Mouse (Mus musculus) CH12F3 (cell line): ENCODE results near the gene Onecut3.

Experiments
- in situ Hi-C: fragments of 300-500 bp; cut with MboI; formaldehyde crosslinking; loops from 2 replicates; pipeline ENCODE4 v1.14.3; 2020; ENCODE audit warnings: low sequenced_read_pairs

The Onecut3 gene

DNA sequence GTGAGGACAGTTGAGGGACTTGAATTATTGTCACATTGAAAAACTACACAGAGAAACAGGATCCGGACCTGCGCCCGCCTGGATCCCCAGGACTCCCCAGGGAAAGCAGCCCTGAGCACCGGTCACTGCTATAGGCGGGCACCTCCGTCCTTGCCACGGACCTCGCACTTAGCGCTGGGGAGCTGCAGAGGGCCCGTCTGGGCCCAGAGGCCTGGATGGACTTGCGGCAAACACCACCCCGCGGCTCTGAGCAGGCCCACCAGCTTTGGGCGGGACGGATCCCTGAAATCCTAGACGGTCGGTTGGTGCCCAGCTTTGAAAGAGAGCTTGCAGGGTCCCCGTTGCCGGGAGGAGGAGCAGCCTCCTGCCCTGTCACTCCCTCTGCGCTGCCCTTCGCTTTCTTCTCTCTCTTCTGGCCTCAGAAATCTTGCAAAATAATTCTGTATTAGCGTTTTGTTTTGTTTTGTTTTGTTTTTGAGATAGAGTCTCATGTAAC lies 8.2 kb downstream of the Onecut3 start:
- in situ Hi-C loops, result no loop called here

DNA sequence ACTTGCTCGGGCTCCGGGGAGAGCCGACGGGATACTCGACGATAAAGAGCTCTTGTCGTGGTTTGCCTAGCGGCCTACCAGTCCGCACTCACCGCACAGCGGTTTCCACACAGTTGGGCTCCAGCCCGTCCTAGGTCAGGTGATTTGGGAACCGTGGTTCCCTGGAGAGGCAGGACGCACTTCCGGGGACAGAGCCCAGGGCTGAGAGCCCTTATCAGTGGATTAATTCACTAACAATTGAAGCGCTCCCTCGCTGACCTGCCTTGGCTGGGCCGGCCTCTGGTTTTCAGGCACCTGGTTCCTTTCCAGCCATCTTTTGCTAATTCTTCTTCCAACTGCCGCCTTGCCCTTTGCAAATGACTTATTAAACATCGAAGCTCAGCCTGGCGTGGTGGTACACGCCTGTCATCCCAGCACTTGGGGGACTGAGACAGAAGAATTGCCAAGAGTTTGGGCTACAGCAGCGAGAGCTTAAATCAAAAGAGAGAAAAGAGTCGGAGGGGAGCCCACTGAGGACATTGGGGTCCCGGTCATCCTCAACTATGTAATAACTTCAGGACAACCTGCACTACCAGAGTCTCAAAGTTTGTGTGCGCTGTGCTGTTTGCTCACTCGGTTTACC lies 9.1 kb downstream of the Onecut3 start:
- in situ Hi-C loops, result no loop called here

DNA sequence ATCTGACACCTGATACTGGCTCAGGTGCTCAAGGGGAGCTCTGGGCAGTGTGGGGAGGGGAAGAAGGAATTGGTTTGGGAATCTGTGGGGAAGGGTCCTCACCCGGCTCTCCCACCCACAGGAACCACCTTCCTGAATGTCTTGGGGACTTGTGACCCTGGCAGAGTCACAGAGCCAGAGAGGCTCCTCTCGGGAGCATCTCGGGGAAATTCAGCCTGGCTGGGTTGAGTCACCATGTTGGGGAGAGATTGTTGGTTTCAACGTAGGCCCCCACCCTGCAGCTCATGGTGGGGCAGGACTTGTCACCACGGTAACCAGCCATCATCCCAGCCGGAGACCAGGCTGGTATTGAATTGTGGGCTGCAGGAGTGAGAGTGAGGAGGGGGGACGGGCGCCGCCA lies 10.1 kb downstream of the Onecut3 start:
- in situ Hi-C loops, result loop anchor here (5.0 kb wide), 1 partner anchor 57 kb away; no protein-coding TSS in a partner anchor

DNA sequence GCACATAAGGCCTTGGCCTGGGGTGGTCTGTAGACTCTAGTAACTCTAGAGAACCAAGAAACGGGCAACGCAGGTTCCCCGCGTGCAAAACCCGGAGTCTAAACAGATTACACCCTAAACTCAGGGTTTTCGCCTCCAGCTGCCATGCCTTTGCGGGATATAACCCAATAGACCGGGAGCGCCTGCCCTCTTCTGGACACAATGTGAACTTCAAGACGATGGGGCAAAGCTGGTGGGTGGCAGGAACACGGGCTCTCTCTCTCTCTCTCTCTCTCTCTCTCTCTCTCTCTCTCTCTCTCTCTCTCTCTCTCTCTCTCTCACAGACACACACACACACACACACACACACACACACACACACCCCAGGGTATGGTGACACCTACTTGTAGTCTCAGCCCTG lies 11.6 kb downstream of the Onecut3 start:
- in situ Hi-C loops, result loop anchor here (5.0 kb wide), 1 partner anchor 59 kb away; no protein-coding TSS in a partner anchor

DNA sequence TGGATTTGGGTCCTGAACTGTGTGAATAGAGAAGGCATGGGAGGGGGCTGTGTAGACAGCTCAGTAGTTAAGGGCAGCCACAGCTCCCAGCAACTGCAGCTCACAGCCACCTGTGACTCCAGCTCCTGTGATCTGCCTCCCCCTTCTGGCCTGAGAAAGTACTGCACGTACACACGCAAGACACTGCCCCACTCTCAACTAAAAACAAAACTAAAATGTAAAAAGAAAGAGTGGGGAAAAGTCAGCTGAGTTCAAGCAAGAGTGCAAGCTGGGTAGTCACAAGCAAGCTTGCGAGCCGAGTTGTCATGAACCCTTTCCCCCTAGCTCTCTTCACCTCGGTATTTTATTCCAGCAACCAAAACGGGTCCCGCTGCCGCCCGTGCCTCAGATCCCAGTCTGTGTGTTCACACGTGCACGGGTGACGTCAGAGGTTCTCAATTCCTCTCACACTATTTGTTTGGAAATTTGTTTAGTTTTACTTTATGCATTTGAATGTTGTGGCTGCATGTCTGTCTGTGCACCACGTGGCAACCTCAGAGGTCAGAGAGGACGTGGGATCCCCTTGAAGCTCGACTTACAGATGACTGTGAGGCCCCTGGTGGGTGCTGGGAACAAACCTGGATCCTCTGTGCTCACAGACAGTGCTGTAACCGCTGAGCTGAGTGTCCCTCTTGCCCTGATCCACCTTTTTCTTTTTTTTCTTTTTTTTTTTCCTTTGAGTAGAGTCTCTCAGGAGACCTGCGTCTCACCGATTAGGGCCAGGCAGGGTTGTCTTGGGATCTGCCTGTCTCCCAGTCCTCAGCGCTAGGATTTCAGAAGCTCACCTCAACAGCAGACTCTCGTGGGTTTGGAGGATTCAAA lies 15.0 kb downstream of the Onecut3 start:
- in situ Hi-C loops, result loop anchor here (5.0 kb wide), 1 partner anchor 62 kb away; no protein-coding TSS in a partner anchor

DNA sequence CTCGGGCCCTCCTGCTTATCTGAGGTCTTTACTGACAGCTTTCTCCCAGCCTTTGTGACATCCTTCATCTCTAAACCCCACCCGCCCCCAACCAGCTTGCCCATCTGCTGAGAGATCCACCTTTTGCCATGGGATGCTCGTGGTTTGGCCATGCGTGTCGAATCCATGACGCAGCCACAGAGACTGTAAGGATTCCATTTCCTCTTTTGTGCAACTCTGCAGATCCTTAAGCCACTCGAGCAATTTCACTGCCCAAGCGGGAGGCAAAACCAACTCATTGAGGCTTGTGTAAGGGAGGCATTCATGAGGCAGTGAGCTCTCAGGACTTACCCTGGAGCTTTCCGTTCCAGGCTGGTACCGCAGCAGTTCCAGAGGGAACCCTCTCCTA lies 15.6 kb downstream of the Onecut3 start:
- in situ Hi-C loops, result no loop called here

DNA sequence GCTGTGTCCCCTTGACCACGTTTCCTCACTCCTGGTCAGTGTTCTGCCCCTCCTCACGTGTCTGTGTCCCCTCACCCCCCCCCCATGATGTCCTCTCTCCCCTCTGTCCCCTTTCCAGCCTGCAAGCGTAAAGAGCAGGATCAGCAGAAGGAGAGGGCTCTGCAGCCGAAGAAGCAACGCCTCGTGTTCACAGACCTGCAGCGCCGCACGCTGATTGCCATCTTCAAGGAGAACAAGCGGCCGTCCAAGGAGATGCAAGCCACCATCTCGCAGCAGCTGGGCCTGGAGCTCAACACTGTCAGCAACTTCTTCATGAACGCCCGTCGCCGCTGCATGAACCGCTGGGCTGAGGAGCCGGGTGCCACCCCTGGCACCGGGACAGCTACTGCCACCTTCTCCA lies 19.1 kb downstream of the Onecut3 start:
- in situ Hi-C loops, result no loop called here

DNA sequence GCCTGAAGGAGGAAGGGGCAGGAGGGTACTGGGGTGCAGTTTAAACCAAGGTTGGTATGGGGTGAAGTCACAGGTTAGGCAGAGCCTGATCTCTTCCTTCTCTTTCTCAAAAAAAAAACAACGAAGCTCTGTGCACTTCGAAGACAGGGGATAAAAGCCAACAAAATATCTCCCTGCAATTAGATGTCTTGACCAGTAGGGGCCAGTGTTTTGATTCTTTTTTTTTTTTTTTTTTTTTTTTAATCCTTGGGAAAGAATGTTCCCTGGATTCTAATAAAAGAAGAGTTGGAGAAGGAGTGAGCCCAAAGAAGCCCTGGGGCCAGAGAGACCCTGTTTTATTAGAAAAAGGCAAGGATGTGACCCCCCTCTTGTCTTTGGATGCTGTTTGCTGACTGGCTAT lies 24.7 kb downstream of the Onecut3 start:
- in situ Hi-C loops, result no loop called here

DNA sequence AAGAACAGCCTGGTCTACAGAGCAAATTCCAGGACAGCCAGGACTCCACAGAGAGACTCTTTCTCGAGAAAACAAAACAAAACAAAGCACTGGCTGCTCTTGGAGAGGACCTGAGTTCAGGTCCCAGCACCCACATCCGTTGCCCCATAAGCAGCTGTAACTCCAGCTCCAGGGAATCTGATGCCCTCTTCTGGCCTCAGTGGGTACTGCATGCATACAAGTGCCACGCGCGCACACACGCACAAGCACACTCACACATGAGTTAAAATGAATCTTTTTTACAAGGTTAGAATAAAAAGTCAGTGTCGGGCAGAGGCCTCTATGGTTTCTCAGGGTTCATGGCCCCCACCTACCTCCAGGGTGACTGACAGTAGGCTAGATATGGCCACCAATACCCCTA lies 28.7 kb downstream of the Onecut3 start:
- in situ Hi-C loops, result no loop called here

DNA sequence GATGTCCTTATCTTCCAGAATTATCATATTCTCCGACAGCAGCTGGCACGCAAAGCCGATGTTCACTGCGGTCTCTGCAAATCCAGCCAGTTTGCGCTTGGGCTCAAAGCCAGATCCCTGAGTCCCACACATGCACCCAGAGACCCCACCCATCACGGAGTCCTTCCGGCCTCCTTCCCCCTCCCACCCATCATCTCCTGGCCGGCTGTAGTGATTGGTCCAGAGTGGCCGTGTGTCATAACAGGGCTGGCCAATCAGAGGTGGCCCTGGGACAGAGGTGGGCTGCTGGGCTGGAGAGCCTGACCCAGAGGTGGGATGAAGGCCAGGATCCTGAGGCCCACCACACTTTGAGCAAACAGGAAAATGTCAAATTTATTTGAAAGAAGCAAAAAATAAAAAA lies 31.5 kb downstream of the Onecut3 start:
- in situ Hi-C loops, result no loop called here

DNA sequence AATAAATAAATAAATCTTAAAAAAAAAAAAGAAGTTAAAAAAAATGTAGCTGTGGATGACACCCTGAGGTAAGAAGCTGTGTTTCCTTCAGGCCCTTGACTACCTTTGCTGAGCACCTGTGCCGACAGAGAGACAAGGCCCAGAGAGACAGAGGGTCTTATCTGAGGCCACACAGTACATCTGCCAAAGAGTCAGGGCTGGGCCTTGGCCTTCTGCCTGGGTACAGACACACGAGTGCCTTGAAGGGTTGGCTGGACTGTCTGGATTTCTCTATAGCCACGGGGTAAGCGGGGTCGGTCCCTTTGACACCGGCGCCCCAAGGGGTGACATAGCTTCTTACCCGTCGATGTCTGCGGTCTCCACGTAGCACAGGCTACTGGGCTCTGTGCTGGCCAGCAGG lies 38.1 kb downstream of the Onecut3 start:
- in situ Hi-C loops, result no loop called here

DNA sequence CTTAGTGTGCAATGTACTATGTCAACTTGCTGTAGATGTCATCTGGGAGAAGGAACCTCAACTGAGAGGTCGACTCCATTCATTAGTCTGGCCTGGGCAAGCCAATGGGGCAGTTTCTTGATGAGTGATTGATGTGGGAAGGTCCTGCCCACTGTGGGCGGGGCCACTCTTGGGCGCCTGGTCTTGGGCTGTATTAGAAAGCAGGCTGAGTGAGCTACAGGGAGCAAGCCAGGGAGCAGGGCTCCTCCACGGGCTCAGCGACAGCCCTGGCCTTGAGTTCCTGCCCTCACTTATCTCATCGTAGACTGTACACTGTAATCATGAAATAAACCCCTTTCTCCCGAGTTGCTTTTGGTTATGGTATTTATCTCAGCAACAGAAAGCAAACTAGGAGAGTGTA lies 39.1 kb downstream of the Onecut3 start:
- in situ Hi-C loops, result no loop called here

DNA sequence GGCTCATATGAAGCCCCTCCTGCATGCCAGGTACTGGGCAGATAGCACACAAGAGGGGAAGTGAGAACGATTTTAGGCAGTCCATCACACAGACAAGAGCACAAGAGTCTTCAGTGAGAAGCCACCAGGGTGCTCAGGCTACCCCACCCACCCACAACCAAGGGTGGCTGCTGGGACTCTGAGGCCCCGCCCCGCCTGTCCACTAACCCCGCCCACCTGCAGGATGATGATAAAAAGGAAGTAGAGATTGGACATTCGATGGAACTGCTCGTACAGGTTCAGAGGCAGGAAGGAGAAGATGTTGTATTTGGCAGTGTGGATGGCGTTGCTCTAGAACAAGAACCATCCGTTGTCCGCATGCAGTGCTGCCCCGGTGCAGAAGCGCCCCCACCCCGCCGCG lies 40.4 kb downstream of the Onecut3 start:
- in situ Hi-C loops, result no loop called here

DNA sequence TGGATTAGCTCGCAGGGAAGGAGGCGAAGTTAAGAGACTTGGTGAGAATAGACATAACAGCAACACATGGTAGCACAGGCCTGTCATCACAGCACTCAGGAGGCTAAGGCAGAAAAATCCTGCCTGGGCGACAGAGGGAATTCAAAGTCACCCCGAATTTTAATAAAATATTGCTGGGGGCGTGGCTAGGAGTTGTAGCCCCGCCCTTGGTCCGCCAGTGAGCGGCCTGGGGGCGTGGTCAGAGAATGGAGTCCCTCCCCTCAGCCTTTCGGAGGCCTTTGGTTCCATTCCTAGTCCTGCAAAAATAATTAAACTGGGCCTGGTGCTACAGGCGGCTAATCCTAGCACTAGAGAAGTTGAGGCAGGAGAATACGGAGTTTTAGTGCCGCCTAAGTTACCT lies 41.1 kb downstream of the Onecut3 start:
- in situ Hi-C loops, result no loop called here

DNA sequence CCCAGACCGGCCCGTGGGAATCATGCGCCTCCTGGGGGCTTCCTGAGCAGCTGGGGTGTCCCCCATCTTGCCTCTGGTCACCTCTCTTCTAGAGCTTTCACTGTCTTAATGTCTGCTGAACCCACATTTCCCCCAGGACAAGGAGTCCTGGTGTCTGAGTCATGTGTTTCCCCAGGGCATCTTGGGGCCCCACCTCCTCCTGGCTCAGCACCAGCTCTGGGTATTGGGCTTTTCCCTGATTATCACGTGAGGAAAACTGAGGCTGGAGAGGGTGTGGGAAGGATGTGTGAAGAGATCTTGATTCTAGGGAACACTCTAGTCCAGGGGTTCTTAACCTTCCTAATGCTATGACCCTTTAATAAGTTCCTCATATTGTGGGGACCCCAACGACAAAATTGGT lies 43.5 kb downstream of the Onecut3 start:
- in situ Hi-C loops, result no loop called here

DNA sequence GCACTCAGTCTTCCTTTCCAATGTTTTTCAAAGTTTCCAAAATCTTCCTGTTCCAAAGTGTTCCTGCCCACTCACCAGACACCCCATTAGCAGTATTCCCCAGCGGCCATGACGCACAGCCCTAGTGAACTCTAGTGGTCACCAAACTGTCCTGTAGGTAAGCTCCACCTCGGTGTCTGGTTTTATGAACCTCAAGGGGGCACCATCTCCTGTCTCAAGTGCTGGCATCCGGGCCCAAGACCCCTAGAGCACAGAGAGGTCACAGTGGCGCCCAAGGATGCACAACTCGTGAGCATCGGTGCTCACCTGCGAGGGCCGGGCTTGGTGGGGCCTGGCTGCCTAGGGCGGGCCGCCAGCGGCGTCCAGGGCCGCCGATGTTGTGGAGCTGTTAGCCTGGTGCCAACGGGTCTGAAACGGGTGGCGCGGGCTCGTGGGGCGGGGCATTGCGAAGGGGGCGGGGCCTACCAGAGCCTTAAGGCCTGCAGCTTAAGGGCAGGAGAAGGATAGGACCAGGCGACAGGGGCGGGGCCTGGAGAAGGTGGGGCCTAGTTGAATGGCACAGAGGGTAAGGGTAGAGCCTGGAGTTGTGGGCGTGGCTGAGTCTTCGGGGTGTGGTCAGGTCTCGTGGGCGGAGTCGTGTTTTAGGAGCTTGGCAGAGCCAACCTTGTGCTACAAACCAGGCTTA lies 44.2 kb downstream of the Onecut3 start, which contains the start of gene Atp8b3:
Gene Atp8b3 (minus strand): TSS at position 415 of the 685 bp plus-strand sequence.
- in situ Hi-C loops, result no loop called here

DNA sequence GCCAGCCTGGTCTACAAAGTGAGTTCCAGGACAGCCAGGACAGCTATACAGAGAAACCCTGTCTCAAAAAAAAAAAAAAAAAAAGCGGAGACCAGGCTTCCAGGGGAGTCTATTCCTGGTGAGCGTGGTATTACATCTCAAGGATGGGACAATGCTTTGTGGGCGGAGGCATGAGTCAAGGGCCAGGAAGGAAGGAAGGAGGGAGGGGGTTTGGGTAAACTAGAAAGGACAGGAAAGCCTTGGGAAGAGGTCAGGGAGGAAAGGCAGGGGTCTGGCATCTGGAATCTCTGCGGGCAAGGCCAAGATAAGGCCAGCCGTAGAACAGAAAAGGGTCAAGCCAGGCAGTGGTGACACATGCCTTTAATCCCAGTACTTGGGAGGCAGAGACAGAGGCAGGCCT lies 44.9 kb downstream of the Onecut3 start:
- in situ Hi-C loops, result no loop called here

DNA sequence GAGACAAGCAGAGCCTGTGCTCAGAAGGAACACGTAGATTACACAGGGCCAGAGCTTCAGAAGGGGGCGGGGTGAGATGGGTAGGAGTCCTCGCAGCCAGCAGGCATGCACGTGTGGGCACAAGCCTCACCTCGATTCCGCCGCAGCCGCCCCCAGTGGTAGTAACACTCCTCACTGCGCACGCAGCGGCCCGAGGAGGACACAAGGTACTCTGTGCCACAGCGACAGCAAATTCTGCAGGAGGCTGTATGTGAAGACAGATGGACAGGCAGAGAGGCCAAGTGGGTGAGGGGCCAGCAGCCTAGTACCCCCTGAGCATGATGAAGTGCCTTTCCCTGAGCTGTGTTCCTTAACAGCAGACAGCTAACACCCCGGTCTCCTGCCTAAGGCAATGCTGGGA lies 49.2 kb downstream of the Onecut3 start:
- in situ Hi-C loops, result no loop called here

DNA sequence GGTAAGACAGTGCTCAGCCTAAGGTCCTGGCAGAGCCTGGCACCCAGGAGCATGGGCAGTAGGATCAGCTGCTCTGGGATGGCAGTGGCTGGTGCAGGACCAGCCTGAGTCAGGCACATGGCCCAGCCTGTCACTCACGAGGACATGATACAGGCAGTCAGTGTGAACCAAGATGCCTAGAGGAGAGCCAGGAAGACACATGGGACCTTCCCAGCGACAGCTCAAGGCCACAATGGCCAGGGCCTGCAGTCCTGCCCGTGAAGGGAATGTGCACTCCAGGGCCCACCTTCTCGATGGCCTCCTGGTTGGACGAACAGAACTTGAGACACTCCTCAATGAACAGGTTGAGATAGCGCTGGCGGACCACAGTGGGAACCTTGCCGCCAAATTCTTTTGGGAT lies 51.0 kb downstream of the Onecut3 start:
- in situ Hi-C loops, result no loop called here

DNA sequence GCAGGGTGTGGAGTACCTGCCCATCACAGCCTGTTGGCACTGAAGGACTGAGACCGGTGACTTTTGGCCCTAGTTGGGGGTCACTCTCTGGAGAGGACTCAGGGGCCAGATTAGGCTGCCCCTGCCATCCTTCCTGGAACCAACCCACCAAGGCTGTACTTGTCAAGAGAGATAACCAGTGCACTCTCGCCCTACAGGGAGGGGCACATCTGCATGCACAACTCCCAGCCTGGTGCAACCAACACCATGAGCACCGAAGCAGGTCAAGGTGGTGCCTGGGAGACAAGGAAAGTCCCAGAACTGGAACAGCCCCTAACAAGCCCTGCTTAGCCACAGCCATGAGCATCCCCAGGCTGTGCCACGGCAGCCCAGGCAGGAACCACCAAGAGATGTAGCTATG lies 52.3 kb downstream of the Onecut3 start:
- in situ Hi-C loops, result no loop called here

DNA sequence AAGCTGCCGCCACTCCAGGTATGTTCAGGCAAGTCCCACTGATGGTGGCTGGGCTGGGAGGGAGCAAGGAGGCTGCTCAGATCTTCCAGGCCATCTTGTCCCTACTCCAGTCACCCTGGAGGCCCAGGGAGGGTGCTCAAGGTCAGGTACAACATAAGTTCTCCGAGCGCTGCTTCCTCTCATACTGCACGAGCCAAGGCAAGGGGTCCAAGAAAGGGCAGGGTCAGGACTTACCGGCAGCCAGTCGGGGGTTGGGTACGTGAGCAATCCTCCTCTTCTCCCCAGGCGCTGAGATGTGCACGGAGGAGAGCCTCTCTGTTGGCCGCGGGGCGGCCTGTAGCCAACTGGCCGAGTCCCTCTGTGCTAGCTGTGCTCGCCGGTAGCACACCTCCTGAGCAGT lies 52.9 kb downstream of the Onecut3 start:
- in situ Hi-C loops, result no loop called here
